Mouse (Mus musculus) kidney, postnatal 0 days (tissue): Measurements from ENCODE around the gene Gdf15. TPM values are rescaled to one million over a fixed set of nuclear protein-coding genes. Genes with fewer than 3 reads are reported as not detected.

Experiments
- ATAC-seq: fragments of 200-750 bp; cut with Nextera tagmentation; replicated peaks from 2 replicates; pipeline ENCODE4 v1.8.0; 2017; ENCODE audit warnings: low read depth, moderate number of reproducible peaks, moderate TSS enrichment, moderate library complexity; ENCODE audit not compliant: low FRiP score
- DNase-seq: peaks from one replicate; pipeline ENCODE4 v3.0.0-alpha.2; 2016; ENCODE audit warnings: low spot score
- H3K27ac ChIP-seq: fragments of 300-500 bp; sonication (generic); 2 replicates; pipeline ENCODE4 v1.5.1; 2014; ENCODE audit warnings: mild to moderate bottlenecking
- H3K27me3 ChIP-seq: fragments of 300-500 bp; sonication (generic); 2 replicates; pipeline ENCODE4 v1.6.1; 2014; ENCODE audit warnings: low read length, mixed read lengths; ENCODE audit not compliant: insufficient read depth
- H3K36me3 ChIP-seq: fragments of 300-500 bp; sonication (generic); 2 replicates; pipeline ENCODE4 v1.6.1; 2014; ENCODE audit warnings: low read length, mixed read lengths; ENCODE audit not compliant: insufficient read depth
- H3K4me1 ChIP-seq: fragments of 300-500 bp; sonication (generic); replicated peaks from 2 replicates; pipeline ENCODE4 v1.6.1; 2014; ENCODE audit warnings: antibody characterized with exemption, low read length, mixed read lengths; ENCODE audit not compliant: insufficient read depth
- H3K4me2 ChIP-seq: fragments of 300-500 bp; sonication (generic); 2 replicates; pipeline ENCODE4 v1.6.1; 2014; ENCODE audit warnings: mild to moderate bottlenecking, low read length, moderate library complexity, mixed read lengths
- H3K4me3 ChIP-seq: fragments of 300-500 bp; sonication (generic); replicated peaks from 2 replicates; pipeline ENCODE4 v1.5.1; 2014; ENCODE audit warnings: low read depth, low read length
- H3K9ac ChIP-seq: fragments of 300-500 bp; sonication (generic); 2 replicates; pipeline ENCODE4 v1.6.1; 2014; ENCODE audit warnings: low read depth, low read length
- H3K9me3 ChIP-seq: fragments of 300-500 bp; sonication (generic); replicated peaks from 2 replicates; pipeline ENCODE4 v1.6.1; 2016; ENCODE audit warnings: low read length, inconsistent platforms, mixed read lengths
- CTCF ChIP-seq: IDR thresholded peaks from 2 replicates; pipeline ENCODE4 v1.5.1; 2016; ENCODE audit warnings: antibody characterized with exemption, low read depth, mild to moderate bottlenecking, moderate library complexity
- WGBS: fragments of 180-500 bp; shearing (Covaris S2); extraction: QIAGEN DNeasy Blood & Tissue Kit; methylation state at CpG from one replicate; pipeline ENCODE4 v1.1.7; 2014; 5-methylcytosine and 5-hydroxymethylcytosine counted together
- polyA plus RNA-seq: library from polyadenylated mRNA; unstranded; fragments of >200 nt; fragmentation: Nextera tagmentation; extraction: Ambion mirVana; gene quantifications from 2 replicates; pipeline ENCODE4 v1.2.1, GENCODE M21; 2015

Gene Gdf15
- polyA plus RNA-seq, 1 experiment from 2014 or later, result 3.2 TPM

DNA sequence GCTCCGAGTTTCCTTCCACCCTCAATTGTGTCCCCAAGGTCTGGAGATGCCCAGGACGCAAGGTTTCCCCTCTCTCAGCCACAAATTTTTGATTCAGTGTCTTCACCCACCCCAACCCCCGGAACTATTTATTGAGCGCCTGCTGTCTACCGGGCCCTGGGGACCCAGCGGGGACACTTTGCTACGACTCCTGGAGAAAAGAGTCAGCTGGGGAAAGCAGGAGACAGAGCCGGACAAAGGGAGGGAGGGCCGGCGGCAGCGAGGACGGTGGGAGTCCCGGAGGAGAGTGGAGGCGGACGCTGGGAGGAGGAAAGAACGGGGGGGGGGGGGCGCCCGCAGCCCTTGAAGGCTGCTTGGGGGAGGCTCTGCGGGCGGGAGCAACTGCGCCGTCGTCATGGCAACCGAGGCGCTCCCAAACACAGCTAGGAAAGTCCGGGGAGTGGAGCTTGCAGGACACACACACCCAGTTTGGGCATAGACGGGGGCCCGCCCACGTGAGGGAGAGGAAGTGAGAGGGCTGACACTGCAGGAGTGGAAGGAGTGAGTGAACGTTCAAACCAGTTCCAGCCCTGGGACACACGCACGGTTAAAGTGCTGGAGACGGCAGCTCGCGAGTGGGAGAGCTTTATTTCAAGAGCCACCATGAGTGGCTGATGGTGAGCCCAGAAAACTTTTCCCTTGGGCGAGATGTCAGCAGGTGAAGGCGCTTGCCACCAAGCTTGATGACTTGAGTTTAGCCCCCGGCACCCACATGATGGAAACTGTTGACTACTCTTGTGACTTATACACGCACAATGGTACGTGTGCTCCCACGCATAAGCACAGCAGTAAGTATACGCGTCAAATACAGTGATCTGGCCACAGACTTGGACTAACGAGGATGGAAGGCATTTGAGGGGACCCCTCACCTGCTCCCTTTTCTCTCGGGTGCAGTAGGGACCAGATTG lies 22.1 kb downstream of the Gdf15 start:
- ATAC-seq, result peak; percentile 58
- peak overlapping the region; percentile 98 for H3K27ac ChIP-seq
- peak overlapping the region; percentile 74 for H3K9ac ChIP-seq
- H3K27me3 ChIP-seq, result no peaks in the 10 kb centered on the region
- H3K36me3 ChIP-seq, result no peaks in the 10 kb centered on the region
- peak overlapping the region; percentile 41 for H3K4me3 ChIP-seq
- H3K4me1 ChIP-seq, result peaks cover 14% of the 10 kb centered on the region; the same call in 1 of the 2 replicates
- DNase-seq, result peak; percentile 98
- peak overlapping the region; percentile 93 for H3K4me2 ChIP-seq
- no peak for TF ChIP-seq CTCF
- no peaks in the 10 kb centered on the region for H3K9me3 ChIP-seq
- WGBS, result under 1% methylated on average over 41 of the region's 45 CpGs

DNA sequence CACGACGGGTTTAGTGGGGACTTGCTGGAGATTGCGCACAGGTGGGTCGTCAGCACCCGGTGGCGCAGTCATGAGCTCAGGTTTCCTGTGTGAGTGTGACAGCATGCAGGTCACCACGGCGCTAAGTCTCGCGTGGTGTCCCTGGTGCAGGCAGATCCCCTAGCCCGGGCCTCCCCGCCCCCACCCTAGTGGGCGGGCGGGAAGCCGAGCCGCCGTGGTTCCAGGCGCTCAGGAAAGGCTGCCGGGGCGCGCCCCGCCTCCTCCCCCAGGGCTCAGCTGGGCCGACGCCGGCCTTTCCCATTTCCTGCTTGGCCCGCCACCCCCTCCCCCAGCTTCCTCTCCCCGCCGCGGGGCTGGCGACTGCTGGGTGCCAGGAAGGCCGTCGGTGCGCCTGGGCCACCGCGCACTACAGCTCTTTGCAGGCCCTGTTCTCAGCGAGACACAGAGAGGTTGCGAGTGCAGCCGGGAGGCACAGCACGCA lies 22.8 kb downstream of the Gdf15 start:
- WGBS, result 1% methylated on average over 39 of the region's 39 CpGs
- ATAC-seq, result peak; percentile 71
- Histone ChIP-seq H3K4me2 (peak overlapping the region; percentile 93), H3K27me3 (no peaks in the 10 kb centered on the region), H3K36me3 (no peaks in the 10 kb centered on the region), H3K4me3 (peak overlapping the region; percentile 41), H3K4me1 (peaks cover 14% of the 10 kb centered on the region; the same call in 1 of the 2 replicates), H3K27ac (peak overlapping the region; percentile 98), H3K9me3 (no peaks in the 10 kb centered on the region), H3K9ac (peak overlapping the region; percentile 74)
- peak; percentile 93 for DNase-seq
- no peak; the same call in 1 of the 2 replicates for TF ChIP-seq CTCF

DNA sequence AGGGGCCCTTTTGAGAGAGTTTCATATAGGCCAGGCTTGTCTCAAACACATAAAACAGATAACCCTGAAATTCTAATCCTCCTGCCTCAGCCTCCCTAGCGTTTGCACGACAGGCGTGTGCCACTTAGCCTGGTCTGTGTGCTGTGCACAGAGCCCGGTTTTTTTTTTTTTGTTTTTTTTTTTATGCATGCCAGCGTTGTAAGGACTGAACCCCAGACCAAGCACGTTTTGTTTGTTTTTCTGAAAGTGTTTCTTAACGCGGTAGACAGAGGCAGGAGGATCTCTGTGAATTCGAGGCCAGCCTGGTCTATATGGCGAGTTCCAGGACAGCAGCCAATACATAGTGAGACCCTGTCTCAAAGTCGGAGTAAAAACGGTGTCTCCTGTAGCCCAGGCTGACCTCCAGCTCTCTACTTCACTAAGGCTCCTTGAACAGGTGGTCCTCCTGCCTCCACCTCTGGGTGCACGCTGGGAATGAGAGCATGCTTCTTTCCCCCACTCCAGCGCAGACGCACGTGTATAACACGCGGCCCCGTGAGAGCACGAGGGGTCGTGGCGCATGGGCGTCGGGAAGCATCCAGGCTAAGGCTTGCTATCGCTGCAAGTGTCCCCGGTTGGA lies 23.4 kb downstream of the Gdf15 start, which contains the start of gene Ssbp4:
TSS of gene Ssbp4 (minus strand) at position 124 of the 619 bp plus-strand sequence.
- H3K9ac ChIP-seq, result peak within 1 kb of the TSS; percentile 92
- no peaks in the 10 kb centered on the region for H3K36me3 ChIP-seq
- H3K27me3 ChIP-seq, result no peaks in the 10 kb centered on the region
- H3K4me1 ChIP-seq, result peaks cover 14% of the 10 kb centered on the region; the same call in 1 of the 2 replicates
- H3K9me3 ChIP-seq, result no peaks in the 10 kb centered on the region
- WGBS, result 3% methylated on average over 26 of the region's 26 CpGs
- H3K4me2 ChIP-seq, result peak within 1 kb of the TSS; percentile 93
- no peak for DNase-seq
- no peak for TF ChIP-seq CTCF
- H3K4me3 ChIP-seq, result peak within 1 kb of the TSS; percentile 83
- ATAC-seq, result no peak
- H3K27ac ChIP-seq, result peak within 1 kb of the TSS; percentile 98

DNA sequence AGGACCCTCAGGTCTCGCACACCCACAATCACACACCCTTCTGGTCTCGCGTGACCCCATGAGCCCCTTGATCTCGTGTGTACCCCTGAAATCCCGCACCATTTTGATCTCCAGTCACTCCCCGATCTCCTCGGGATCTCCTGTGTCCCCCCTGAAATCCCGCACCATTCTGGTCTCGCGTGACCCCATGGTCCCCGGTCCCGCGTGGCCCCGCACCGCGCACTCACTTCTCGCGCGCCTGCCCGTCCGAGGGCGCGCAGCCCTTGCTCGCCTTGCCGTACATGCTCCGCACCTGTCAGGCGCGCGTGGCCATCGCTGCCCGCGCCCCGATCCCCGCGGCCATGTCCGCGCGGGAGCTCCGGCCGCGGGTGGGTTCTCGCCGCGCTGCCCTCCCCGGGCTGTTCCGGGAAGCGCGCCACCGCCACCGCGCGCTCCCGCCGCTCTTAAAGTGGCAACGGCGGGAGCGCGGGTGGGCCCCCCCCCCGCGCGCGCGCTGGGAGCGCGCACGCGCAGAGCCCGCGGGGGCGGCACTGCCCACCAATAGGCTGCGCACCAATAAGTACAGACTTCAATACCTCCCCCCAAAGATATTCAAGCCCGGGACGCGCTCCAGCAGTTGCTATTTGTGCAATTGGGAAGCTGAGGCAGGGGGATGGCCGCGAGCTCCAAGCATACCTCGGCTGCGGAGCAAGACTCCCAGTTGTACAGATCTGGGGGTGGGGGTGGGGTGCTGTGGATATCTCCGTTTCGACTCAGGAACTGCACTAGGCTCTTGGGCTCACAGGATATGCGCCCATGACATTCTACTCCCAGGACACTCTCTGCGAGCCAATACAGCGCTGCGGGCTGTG lies 24.1 kb downstream of the Gdf15 start:
- H3K27me3 ChIP-seq, result no peaks in the 10 kb centered on the region
- peaks cover 14% of the 10 kb centered on the region; the same call in 1 of the 2 replicates for H3K4me1 ChIP-seq
- peak overlapping the region; percentile 93 for H3K4me2 ChIP-seq
- TF ChIP-seq CTCF, result no peak
- peak overlapping the region; percentile 92 for H3K9ac ChIP-seq
- ATAC-seq (no peak), DNase-seq (peak; percentile 68)
- WGBS, result under 1% methylated on average over 79 of the region's 84 CpGs
- H3K36me3 ChIP-seq, result no peaks in the 10 kb centered on the region
- peak overlapping the region; percentile 83 for H3K4me3 ChIP-seq
- H3K9me3 ChIP-seq, result no peaks in the 10 kb centered on the region
- peak overlapping the region; percentile 98 for H3K27ac ChIP-seq

DNA sequence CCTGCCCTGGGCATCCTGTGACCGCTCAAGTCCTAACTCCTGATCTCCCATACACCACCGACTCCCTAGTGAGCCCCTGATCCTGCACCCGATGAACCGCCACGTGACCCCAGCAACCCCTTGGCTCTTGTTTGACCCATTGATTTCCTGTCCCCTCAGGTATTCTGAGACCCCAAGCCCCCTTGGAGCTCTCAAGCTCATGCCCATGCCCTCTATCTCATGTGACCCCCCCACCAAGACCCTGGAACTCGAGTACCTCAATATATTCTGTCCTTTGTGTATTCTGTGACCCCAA lies 24.7 kb downstream of the Gdf15 start:
- 0 out of 2 replicates have a peak, but pooled peaks cover 2% of the 10 kb centered on the region for H3K36me3 ChIP-seq
- H3K27me3 ChIP-seq, result no peaks in the 10 kb centered on the region
- H3K4me3 ChIP-seq, result peak overlapping the region; percentile 83
- H3K9ac ChIP-seq, result peak overlapping the region; percentile 92
- H3K9me3 ChIP-seq, result no peaks in the 10 kb centered on the region
- H3K27ac ChIP-seq, result peak overlapping the region; percentile 98
- TF ChIP-seq CTCF, result no peak
- ATAC-seq, result no peak
- peak overlapping the region; percentile 93 for H3K4me2 ChIP-seq
- no peak for DNase-seq
- peaks cover 14% of the 10 kb centered on the region; the same call in 1 of the 2 replicates for H3K4me1 ChIP-seq
- WGBS, result 14% methylated on average over 6 of the region's 6 CpGs
